Mouse (Mus musculus): Measurements from ENCODE around the gene Stat1. TPM values are rescaled to one million over a fixed set of nuclear protein-coding genes. Genes with fewer than 3 reads are reported as not detected.

The Stat1 gene
- polyA plus RNA-seq, 2 experiments: 8.9 to 14.1 TPM

DNA sequence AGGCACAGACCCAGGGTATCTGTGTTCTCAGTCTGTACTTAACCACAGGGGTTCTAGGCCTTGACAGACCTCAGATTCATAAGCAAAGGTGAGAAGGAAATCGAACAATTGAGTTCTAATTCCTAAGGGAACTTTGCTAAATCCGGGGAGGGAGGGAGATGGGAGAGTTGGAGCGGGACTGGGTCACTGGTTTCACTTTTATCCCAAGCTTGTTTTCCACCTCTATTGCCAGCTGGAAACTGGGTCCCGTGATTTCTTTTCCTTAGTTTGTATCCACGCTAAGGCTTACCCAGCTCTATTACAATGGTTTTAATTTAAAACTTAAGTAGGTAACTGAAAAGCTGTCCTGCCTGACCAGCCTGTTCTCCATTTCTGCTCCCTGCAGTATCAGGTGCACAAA, 56.1 kb downstream of the Stat1 start:
- TF ChIP-seq CTCF (IDR thresholded peaks at IDR 0.05; ENCODE audit: low read depth) (no peak), EP300 (IDR thresholded peaks at IDR 0.05; ENCODE audit: low read depth) (no peak)
- ATAC-seq (ENCODE audit: insufficient read depth) (no peak), DNase-seq (ENCODE audit: low read depth in 3 of 3, low spot score in 3 of 3) (no peak)
- WGBS (ENCODE audit: insufficient replicate concordance): 76% methylated on average over 5 of the region's 5 CpGs
- Histone ChIP-seq H3K4me2 (ENCODE audit: low read depth) (no peak overlapping the region), H3K9me3 (ENCODE audit: control insufficient read depth, low read length) (no peaks in the 10 kb centered on the region), H3K27me3 (ENCODE audit: control insufficient read depth, insufficient read depth, low read length) (no peaks in the 10 kb centered on the region), H3K9ac (replicated peaks) (no peak overlapping the region), H3K4me3 (ENCODE audit: insufficient read depth in 1 of 2, low read depth in 2 of 2, low read length in 2 of 2) (no peak overlapping the region), H3K4me1 (replicated peaks; ENCODE audit: control insufficient read depth in 2 of 2, insufficient read depth in 2 of 2, low read length in 1 of 2) (peaks cover 0 to 3% of the 10 kb centered on the region in 2 experiments; a peak in 1 of 4 replicates), H3K36me3 (replicated peaks; ENCODE audit: control insufficient read depth, insufficient read depth, low read depth) (no peaks in the 10 kb centered on the region), H3K27ac (no peak overlapping the region)

DNA sequence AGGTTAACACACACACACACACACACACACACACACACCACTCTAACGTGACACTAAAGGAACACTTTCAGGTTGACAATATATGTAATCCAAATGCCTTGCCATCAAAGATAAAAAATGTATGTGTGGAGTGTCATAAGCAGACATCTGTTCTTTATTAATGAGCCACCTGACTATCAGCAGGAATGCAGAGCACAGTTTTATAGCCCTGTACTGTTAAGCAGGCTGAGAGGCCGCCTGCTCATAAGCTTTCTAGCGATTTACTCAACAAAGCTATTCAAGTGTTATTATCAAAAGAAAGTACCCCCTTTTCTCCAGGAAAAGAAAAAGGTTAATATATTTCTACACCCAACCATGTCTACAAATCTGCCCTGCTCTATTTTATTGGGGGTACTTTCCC, 56.7 kb downstream of the Stat1 start:
- no peak for DNase-seq (ENCODE audit: low read depth in 3 of 3, low spot score in 3 of 3)
- Histone ChIP-seq H3K4me1 (replicated peaks; ENCODE audit: control insufficient read depth in 2 of 2, insufficient read depth in 2 of 2, low read length in 1 of 2) (peaks cover 0 to 3% of the 10 kb centered on the region in 2 experiments; a peak in 1 of 4 replicates), H3K4me2 (ENCODE audit: low read depth) (no peak overlapping the region), H3K36me3 (replicated peaks; ENCODE audit: control insufficient read depth, insufficient read depth, low read depth) (no peaks in the 10 kb centered on the region), H3K4me3 (ENCODE audit: insufficient read depth in 1 of 2, low read depth in 2 of 2, low read length in 2 of 2) (no peak overlapping the region), H3K27me3 (ENCODE audit: control insufficient read depth, insufficient read depth, low read length) (no peaks in the 10 kb centered on the region), H3K9me3 (ENCODE audit: control insufficient read depth, low read length) (no peaks in the 10 kb centered on the region), H3K9ac (replicated peaks) (no peak overlapping the region), H3K27ac (no peak overlapping the region)
- ATAC-seq (ENCODE audit: insufficient read depth): no peak
- WGBS (ENCODE audit: insufficient replicate concordance): 56% methylated on average over 3 of the region's 3 CpGs
- TF ChIP-seq CTCF (IDR thresholded peaks at IDR 0.05; ENCODE audit: low read depth) (no peak), EP300 (IDR thresholded peaks at IDR 0.05; ENCODE audit: low read depth) (no peak)

DNA sequence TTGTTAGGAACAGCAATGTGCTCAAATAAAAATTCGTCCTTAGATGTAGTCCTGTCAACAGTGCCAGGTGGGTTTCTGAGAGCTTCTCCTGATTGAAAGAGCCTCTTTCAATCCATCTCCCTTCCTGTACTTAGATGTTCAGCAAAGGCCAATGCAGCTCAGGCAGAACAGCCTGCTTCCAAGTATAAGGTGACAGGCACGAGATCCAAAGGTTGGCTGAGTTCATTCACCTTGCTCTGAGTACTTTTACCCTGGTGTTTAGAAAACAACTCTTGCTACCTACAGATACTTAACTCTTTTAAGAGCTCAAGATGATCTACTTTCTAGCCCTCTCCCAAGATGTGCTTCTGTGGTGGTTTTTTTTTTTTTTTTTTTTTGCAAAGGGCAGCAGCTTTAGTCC, 57.8 kb downstream of the Stat1 start:
- DNase-seq (ENCODE audit: low read depth in 3 of 3, low spot score in 3 of 3): no peak
- no peak for ATAC-seq (ENCODE audit: insufficient read depth)
- H3K4me1 ChIP-seq (replicated peaks; ENCODE audit: control insufficient read depth in 2 of 2, insufficient read depth in 2 of 2, low read length in 1 of 2): no peaks in the 10 kb centered on the region
- no peaks in the 10 kb centered on the region for H3K27me3 ChIP-seq (ENCODE audit: control insufficient read depth, insufficient read depth, low read length)
- H3K4me2 ChIP-seq (ENCODE audit: low read depth): no peak overlapping the region
- no peaks in the 10 kb centered on the region for H3K9me3 ChIP-seq (ENCODE audit: control insufficient read depth, low read length)
- TF ChIP-seq CTCF (IDR thresholded peaks at IDR 0.05; ENCODE audit: low read depth) (no peak), EP300 (IDR thresholded peaks at IDR 0.05; ENCODE audit: low read depth) (no peak)
- no peak overlapping the region for H3K4me3 ChIP-seq (ENCODE audit: insufficient read depth in 1 of 2, low read depth in 2 of 2, low read length in 2 of 2)
- no peaks in the 10 kb centered on the region for H3K36me3 ChIP-seq (replicated peaks; ENCODE audit: control insufficient read depth, insufficient read depth, low read depth)
- WGBS (ENCODE audit: insufficient replicate concordance): 63% methylated on average over 2 of the region's 2 CpGs
- no peak overlapping the region for H3K9ac ChIP-seq (replicated peaks)
- H3K27ac ChIP-seq: no peak overlapping the region

DNA sequence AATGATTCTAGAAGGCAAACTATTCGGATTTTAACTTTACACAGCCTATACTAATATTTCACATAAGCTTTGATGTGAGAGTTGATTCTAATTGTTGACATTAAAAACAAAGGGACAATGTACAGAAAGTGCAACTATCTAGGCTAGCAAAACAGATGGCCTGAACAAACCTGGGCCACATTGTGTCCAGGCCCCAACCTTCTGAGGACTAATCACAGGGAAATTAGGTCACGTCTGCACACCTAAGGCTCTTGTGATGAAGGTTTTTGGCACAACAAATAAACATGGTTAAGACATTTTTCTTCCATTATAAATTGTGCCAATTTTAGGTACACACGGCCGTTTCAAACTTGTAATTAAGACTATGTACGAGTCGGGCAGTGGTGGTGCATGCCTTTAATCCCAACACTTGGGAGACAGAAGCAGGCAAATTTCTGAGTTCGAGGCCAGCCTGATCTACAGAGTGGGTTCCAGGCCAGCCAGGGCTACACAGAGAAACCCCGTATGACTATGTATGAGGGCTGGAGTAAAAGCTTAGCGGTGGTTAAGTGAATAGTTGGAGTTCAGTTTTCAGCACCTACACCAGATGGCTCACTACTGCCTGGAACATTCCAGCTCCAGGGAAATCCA, 60.8 kb downstream of the Stat1 start:
- 73% methylated on average over 9 of the region's 9 CpGs for WGBS (ENCODE audit: insufficient replicate concordance)
- Histone ChIP-seq H3K9me3 (ENCODE audit: control insufficient read depth, low read length) (no peaks in the 10 kb centered on the region), H3K36me3 (replicated peaks; ENCODE audit: control insufficient read depth, insufficient read depth, low read depth) (no peaks in the 10 kb centered on the region), H3K4me2 (ENCODE audit: low read depth) (no peak overlapping the region), H3K9ac (replicated peaks) (no peak overlapping the region), H3K27ac (no peak overlapping the region), H3K4me1 (replicated peaks; ENCODE audit: control insufficient read depth in 2 of 2, insufficient read depth in 2 of 2, low read length in 1 of 2) (no peaks in the 10 kb centered on the region), H3K27me3 (ENCODE audit: control insufficient read depth, insufficient read depth, low read length) (no peaks in the 10 kb centered on the region), H3K4me3 (ENCODE audit: insufficient read depth in 1 of 2, low read depth in 2 of 2, low read length in 2 of 2) (no peak overlapping the region)
- ATAC-seq (ENCODE audit: insufficient read depth): no peak
- TF ChIP-seq CTCF (IDR thresholded peaks at IDR 0.05; ENCODE audit: low read depth) (no peak), EP300 (IDR thresholded peaks at IDR 0.05; ENCODE audit: low read depth) (no peak)
- DNase-seq (ENCODE audit: low read depth in 3 of 3, low spot score in 3 of 3): no peak

GRCm38 (mm10) chr1:52181994-52182393, 62.8 kb downstream of the Stat1 start:
- Histone ChIP-seq H3K9me3 (ENCODE audit: control insufficient read depth, low read length) (no peaks in the 10 kb centered on the region), H3K9ac (replicated peaks) (no peak overlapping the region), H3K4me1 (replicated peaks; ENCODE audit: control insufficient read depth in 2 of 2, insufficient read depth in 2 of 2, low read length in 1 of 2) (no peaks in the 10 kb centered on the region), H3K4me3 (ENCODE audit: insufficient read depth in 1 of 2, low read depth in 2 of 2, low read length in 2 of 2) (no peak overlapping the region), H3K36me3 (replicated peaks; ENCODE audit: control insufficient read depth, insufficient read depth, low read depth) (no peaks in the 10 kb centered on the region), H3K4me2 (ENCODE audit: low read depth) (no peak overlapping the region), H3K27me3 (ENCODE audit: control insufficient read depth, insufficient read depth, low read length) (no peaks in the 10 kb centered on the region), H3K27ac (no peak overlapping the region)
- DNase-seq (ENCODE audit: low read depth in 3 of 3, low spot score in 3 of 3) (no peak), ATAC-seq (ENCODE audit: insufficient read depth) (no peak)
- TF ChIP-seq CTCF (IDR thresholded peaks at IDR 0.05; ENCODE audit: low read depth) (no peak), EP300 (IDR thresholded peaks at IDR 0.05; ENCODE audit: low read depth) (no peak)
